Mouse (Mus musculus): ENCODE data around the gene Syndig1. TPM values are rescaled to one million over a fixed set of nuclear protein-coding genes. Genes with fewer than 3 reads are reported as not detected.

The Syndig1 gene
- polyA plus RNA-seq, 1 experiment, result not detected

DNA sequence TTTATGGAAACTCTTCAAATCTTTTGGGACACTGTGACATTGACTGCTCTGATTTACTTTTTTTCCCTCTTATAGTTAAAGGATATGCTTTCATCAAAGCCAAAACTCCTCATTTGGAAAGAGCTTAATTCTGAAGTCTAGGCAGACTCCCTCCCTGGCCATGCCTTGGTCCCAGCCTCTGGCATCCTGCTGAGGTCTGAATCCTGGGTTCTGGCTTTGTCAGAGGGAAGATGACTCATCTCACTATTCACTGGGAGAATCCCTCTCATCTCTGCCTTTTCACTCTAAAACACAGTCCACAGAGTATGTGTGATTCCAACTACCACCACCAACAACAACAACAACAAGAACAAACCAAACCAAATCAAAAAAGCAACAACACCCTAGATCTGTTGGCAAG, 58.6 kb downstream of the Syndig1 start:
- Histone ChIP-seq H3ac (ENCODE audit: control insufficient read depth, insufficient read length, low read depth) (no peak overlapping the region), H3K79me3 (ENCODE audit: low read depth) (no peaks in the 10 kb centered on the region)
- TF ChIP-seq MYOD1 (IDR thresholded peaks at IDR 0.05; ENCODE audit: control insufficient read depth, insufficient read length, low read depth), result no peak
- no peak for TF ChIP-seq CEBPB (IDR thresholded peaks at IDR 0.05; ENCODE audit: low read depth)
- TF ChIP-seq MAX (IDR thresholded peaks at IDR 0.05), result no peak
- no peak for TF ChIP-seq USF1 (IDR thresholded peaks at IDR 0.05; ENCODE audit: low read depth)

DNA sequence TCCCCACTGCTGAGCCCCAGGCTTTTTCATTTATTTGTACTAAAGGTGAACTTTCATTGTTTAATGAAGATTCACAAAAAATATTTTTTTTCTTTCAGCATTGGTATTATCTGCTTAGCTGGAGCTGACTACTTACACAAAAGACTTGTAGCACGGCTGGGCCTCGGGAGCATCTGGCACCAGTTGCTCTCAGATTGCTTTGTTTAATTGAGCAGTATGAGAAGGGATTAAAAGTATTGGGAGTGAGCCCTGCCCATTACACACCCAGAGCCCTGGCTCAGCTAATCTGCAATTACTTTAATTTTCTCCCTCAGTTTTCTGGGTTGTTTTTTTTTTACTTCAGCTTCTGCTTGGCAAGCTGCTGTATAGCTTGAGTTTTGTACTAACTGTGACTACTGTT, 62.6 kb downstream of the Syndig1 start:
- TF ChIP-seq CTCF (IDR thresholded peaks at IDR 0.05; ENCODE audit: control insufficient read depth, insufficient read depth, insufficient read length) (no peak), FOSL1 (IDR thresholded peaks at IDR 0.05; ENCODE audit: insufficient read depth, low read length, poor library complexity, severe bottlenecking) (no peak), MYOG (IDR thresholded peaks at IDR 0.05; ENCODE audit: control insufficient read depth, extremely low read depth, insufficient read length) (no peak), MAX (IDR thresholded peaks at IDR 0.05) (no peak)
- Histone ChIP-seq H3ac (ENCODE audit: control insufficient read depth, insufficient read length, low read depth) (no peak overlapping the region), H3K36me3 (ENCODE audit: control insufficient read depth, insufficient read depth) (no peaks in the 10 kb centered on the region), H3K4me3 (ENCODE audit: insufficient read depth, poor library complexity, severe bottlenecking) (no peak overlapping the region), H3K79me2 (ENCODE audit: control insufficient read depth, insufficient read depth) (no peaks in the 10 kb centered on the region), H3K79me3 (ENCODE audit: low read depth) (no peaks in the 10 kb centered on the region), H3K27me3 (ENCODE audit: control insufficient read depth, insufficient read depth, insufficient read length) (no peaks in the 10 kb centered on the region)

More for the DNA sequence above, 58.6 kb downstream of the Syndig1 start:
- H3K27me3 ChIP-seq (ENCODE audit: control insufficient read depth, insufficient read depth, insufficient read length), result no peaks in the 10 kb centered on the region
- H3K4me3 ChIP-seq (ENCODE audit: insufficient read depth, poor library complexity, severe bottlenecking), result no peak overlapping the region
- H3K36me3 ChIP-seq (ENCODE audit: control insufficient read depth, insufficient read depth), result no peaks in the 10 kb centered on the region
- H3K79me2 ChIP-seq (ENCODE audit: control insufficient read depth, insufficient read depth), result no peaks in the 10 kb centered on the region

DNA sequence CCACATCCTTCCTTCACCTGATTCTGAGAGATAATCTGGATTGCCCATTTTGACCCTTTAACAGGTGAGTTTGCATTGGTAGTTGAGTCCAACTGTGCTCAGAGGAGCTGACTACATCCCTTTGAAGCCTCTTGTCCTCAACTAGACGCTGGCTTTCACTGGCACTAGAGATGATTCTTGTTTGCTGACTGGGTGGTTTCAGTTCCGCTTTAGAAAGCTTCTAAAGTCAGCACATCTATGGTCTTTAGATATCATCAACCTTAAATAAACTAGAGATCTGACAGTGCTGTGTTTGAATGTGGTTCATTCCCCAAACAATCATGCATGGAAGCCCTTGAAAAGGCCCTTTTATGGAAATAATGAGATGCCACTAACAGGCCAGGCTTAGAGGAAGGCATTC, 67.3 kb downstream of the Syndig1 start:
- no peaks in the 10 kb centered on the region for H3K79me2 ChIP-seq (ENCODE audit: control insufficient read depth, insufficient read depth)
- H3K79me3 ChIP-seq (ENCODE audit: low read depth), result no peaks in the 10 kb centered on the region
- no peak for TF ChIP-seq CTCF (IDR thresholded peaks at IDR 0.05; ENCODE audit: control insufficient read depth, insufficient read depth, insufficient read length)
- H3K27me3 ChIP-seq (ENCODE audit: control insufficient read depth, insufficient read depth, insufficient read length), result no peaks in the 10 kb centered on the region
- H3K4me3 ChIP-seq (ENCODE audit: insufficient read depth, poor library complexity, severe bottlenecking), result no peak overlapping the region
- H3K36me3 ChIP-seq (ENCODE audit: control insufficient read depth, insufficient read depth), result no peaks in the 10 kb centered on the region
- no peak overlapping the region for H3ac ChIP-seq (ENCODE audit: control insufficient read depth, insufficient read length, low read depth)

DNA sequence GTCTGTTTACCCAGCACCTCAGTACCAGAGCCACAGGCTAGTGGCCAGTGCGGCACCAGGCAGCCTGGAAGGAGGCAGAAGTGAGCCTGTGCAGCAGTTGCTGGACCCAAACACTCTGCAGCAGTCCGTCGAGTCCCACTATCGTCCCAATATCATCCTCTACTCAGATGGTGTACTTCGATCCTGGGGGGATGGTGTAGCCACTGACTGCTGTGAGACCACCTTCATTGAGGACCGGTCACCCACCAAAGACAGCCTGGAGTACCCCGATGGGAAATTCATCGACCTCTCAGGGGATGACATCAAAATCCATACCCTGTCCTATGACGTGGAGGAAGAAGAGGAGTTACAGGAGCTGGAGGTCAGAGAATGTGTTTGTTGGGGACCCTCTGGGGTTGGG, 70.6 kb downstream of the Syndig1 start:
- H3K36me3 ChIP-seq (ENCODE audit: control insufficient read depth, insufficient read depth), result no peaks in the 10 kb centered on the region
- TF ChIP-seq MAX (IDR thresholded peaks at IDR 0.05) (no peak), CEBPB (IDR thresholded peaks at IDR 0.05; ENCODE audit: low read depth) (no peak), USF1 (IDR thresholded peaks at IDR 0.05; ENCODE audit: low read depth) (no peak), MYOD1 (IDR thresholded peaks at IDR 0.05; ENCODE audit: control insufficient read depth, insufficient read length, low read depth) (no peak), CTCF (IDR thresholded peaks at IDR 0.05; ENCODE audit: control insufficient read depth, insufficient read depth, insufficient read length) (no peak), FOSL1 (IDR thresholded peaks at IDR 0.05; ENCODE audit: insufficient read depth, low read length, poor library complexity, severe bottlenecking) (no peak), MYOG (IDR thresholded peaks at IDR 0.05; ENCODE audit: control insufficient read depth, extremely low read depth, insufficient read length) (no peak)
- no peak overlapping the region for H3K4me3 ChIP-seq (ENCODE audit: insufficient read depth, poor library complexity, severe bottlenecking)
- no peaks in the 10 kb centered on the region for H3K79me2 ChIP-seq (ENCODE audit: control insufficient read depth, insufficient read depth)
- no peak overlapping the region for H3ac ChIP-seq (ENCODE audit: control insufficient read depth, insufficient read length, low read depth)
- H3K27me3 ChIP-seq (ENCODE audit: control insufficient read depth, insufficient read depth, insufficient read length), result no peaks in the 10 kb centered on the region
- no peaks in the 10 kb centered on the region for H3K79me3 ChIP-seq (ENCODE audit: low read depth)

DNA sequence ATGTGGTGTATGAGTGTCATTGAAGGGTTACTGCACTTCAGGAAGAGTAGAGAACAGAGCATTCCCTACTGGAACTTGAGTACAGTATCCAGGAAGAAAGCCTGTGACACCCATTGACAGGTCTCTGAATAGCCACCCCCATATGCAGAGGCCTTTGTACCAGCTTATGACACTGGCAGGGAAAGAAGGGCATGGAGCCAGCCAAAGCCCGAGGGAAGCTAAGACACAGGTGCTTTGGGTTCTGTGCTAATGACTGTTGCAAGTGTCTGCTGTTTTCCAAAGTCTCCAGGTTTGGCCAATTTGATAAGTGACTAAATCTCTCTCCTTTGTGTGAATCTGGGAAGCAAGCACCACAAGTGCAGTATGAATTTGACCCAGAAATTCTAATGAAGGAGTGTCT, 71.6 kb downstream of the Syndig1 start:
- H3K79me3 ChIP-seq (ENCODE audit: low read depth), result no peaks in the 10 kb centered on the region
- no peak overlapping the region for H3K4me3 ChIP-seq (ENCODE audit: insufficient read depth, poor library complexity, severe bottlenecking)
- no peaks in the 10 kb centered on the region for H3K36me3 ChIP-seq (ENCODE audit: control insufficient read depth, insufficient read depth)
- H3K79me2 ChIP-seq (ENCODE audit: control insufficient read depth, insufficient read depth), result no peaks in the 10 kb centered on the region
- H3K27me3 ChIP-seq (ENCODE audit: control insufficient read depth, insufficient read depth, insufficient read length), result no peaks in the 10 kb centered on the region
- H3ac ChIP-seq (ENCODE audit: control insufficient read depth, insufficient read length, low read depth), result no peak overlapping the region
- TF ChIP-seq MYOD1 (IDR thresholded peaks at IDR 0.05; ENCODE audit: control insufficient read depth, insufficient read length, low read depth) (no peak), MYOG (IDR thresholded peaks at IDR 0.05; ENCODE audit: control insufficient read depth, extremely low read depth, insufficient read length) (no peak), CTCF (IDR thresholded peaks at IDR 0.05; ENCODE audit: control insufficient read depth, insufficient read depth, insufficient read length) (no peak)

DNA sequence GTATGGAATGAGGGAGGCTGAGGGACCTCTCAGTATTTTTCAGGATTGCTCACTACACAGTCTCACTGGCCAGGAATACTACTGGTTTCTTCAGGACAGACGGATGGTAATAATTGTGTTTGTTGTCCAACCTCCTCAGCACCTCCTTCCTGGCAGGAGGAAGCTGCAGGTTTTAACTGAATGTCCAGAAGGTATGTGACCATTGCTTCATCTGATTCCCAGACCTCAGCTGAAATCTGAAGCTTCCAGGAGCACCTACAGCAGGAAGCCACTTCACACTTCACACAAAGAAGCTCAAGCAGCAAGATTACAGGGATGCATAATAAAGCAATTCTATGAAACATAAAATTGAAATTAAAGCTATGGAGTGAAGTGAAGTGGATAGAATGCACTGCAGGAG, 75.4 kb downstream of the Syndig1 start:
- Histone ChIP-seq H3K79me2 (ENCODE audit: control insufficient read depth, insufficient read depth) (no peaks in the 10 kb centered on the region), H3K27me3 (ENCODE audit: control insufficient read depth, insufficient read depth, insufficient read length) (no peaks in the 10 kb centered on the region), H3ac (ENCODE audit: control insufficient read depth, insufficient read length, low read depth) (no peak overlapping the region), H3K4me3 (ENCODE audit: insufficient read depth, poor library complexity, severe bottlenecking) (no peak overlapping the region), H3K36me3 (ENCODE audit: control insufficient read depth, insufficient read depth) (no peaks in the 10 kb centered on the region), H3K79me3 (ENCODE audit: low read depth) (no peaks in the 10 kb centered on the region)
- TF ChIP-seq USF1 (IDR thresholded peaks at IDR 0.05; ENCODE audit: low read depth) (no peak), MYOD1 (IDR thresholded peaks at IDR 0.05; ENCODE audit: control insufficient read depth, insufficient read length, low read depth) (no peak), MAX (IDR thresholded peaks at IDR 0.05) (no peak), CEBPB (IDR thresholded peaks at IDR 0.05; ENCODE audit: low read depth) (no peak), FOSL1 (IDR thresholded peaks at IDR 0.05; ENCODE audit: insufficient read depth, low read length, poor library complexity, severe bottlenecking) (no peak)

All from C2C12 (cell line).